Mouse (Mus musculus): ENCODE results near the gene Sfta2. TPM values are rescaled to one million over a fixed set of nuclear protein-coding genes. Genes with fewer than 3 reads are reported as not detected.

Gene Sfta2
- polyA plus RNA-seq, 1 experiment from 2014 or later, result 111 TPM

- H3K4me2 ChIP-seq, result peak overlapping the region; percentile 54
- H3K27ac ChIP-seq, result peak overlapping the region; percentile 81
- H3K9me3 ChIP-seq, result no peaks in the 10 kb centered on the region
- H3K9ac ChIP-seq, result no peak overlapping the region
- peak overlapping the region; percentile 30 for H3K4me3 ChIP-seq
- H3K27me3 ChIP-seq, result no peaks in the 10 kb centered on the region
- H3K4me1 ChIP-seq, result peaks cover 55% of the 10 kb centered on the region
- no peak for ATAC-seq (ENCODE audit: borderline replicate concordance, extremely low read depth, low FRiP score, low TSS enrichment)
- H3K36me3 ChIP-seq, result peaks cover 13% of the 10 kb centered on the region; the same call in 1 of the 2 replicates
- 35% methylated on average over 5 of the region's 5 CpGs for WGBS
These were observed 97.1 kb downstream of the Sfta2 start for GRCm38 (mm10) chr17:35698501-35698883.

GRCm38 (mm10) chr17:35699919-35700318 lies 98.6 kb downstream of the Sfta2 start:
- Histone ChIP-seq H3K4me2 (peak overlapping the region; percentile 88), H3K9ac (peak overlapping the region; percentile 77), H3K36me3 (peaks cover 7% of the 10 kb centered on the region; the same call in 1 of the 2 replicates), H3K4me3 (peak overlapping the region; percentile 62), H3K4me1 (peaks cover 69% of the 10 kb centered on the region), H3K9me3 (no peaks in the 10 kb centered on the region), H3K27ac (peak overlapping the region; percentile 98), H3K27me3 (no peaks in the 10 kb centered on the region)
- 0 out of 2 replicates have a peak, but pooled peaks have one; percentile 9 for ATAC-seq (ENCODE audit: borderline replicate concordance, extremely low read depth, low FRiP score, low TSS enrichment)
- 3% methylated on average over 19 of the region's 19 CpGs for WGBS

Other genes with a start within 250 kb of the Sfta2 start
- 6.3 and 7.6 TPM in 2 replicates for gene H2-Q4, start 221.9 kb upstream of the Sfta2 start, polyA plus RNA-seq (2015; fragmentation: Nextera tagmentation; extraction: Ambion mirVana)
- gene H2-Q6, start 176.7 kb upstream of the Sfta2 start, polyA plus RNA-seq (2015; fragmentation: Nextera tagmentation; extraction: Ambion mirVana), result 0.76 and 1.1 TPM in 2 replicates
- 6.9 and 8.3 TPM in 2 replicates for gene H2-Q7, start 162.4 kb upstream of the Sfta2 start, polyA plus RNA-seq (2015; fragmentation: Nextera tagmentation; extraction: Ambion mirVana)
- 0.64 and 1.7 TPM in 2 replicates for gene H2-Q10, start 131.5 kb upstream of the Sfta2 start, polyA plus RNA-seq (2015; fragmentation: Nextera tagmentation; extraction: Ambion mirVana)
- 0.11 and 0.14 TPM in 2 replicates for gene Pou5f1, start 95.5 kb upstream of the Sfta2 start, polyA plus RNA-seq (2015; fragmentation: Nextera tagmentation; extraction: Ambion mirVana)
- 92.0 and 92.1 TPM in 2 replicates for gene Tcf19, start 84.7 kb upstream of the Sfta2 start, polyA plus RNA-seq (2015; fragmentation: Nextera tagmentation; extraction: Ambion mirVana)
- gene Cchcr1, start 84.4 kb upstream of the Sfta2 start, polyA plus RNA-seq (2015; fragmentation: Nextera tagmentation; extraction: Ambion mirVana), result 21.2 and 23.3 TPM in 2 replicates
- 0.78 and 1.1 TPM in 2 replicates for gene Psors1c2, start 68.3 kb upstream of the Sfta2 start, polyA plus RNA-seq (2015; fragmentation: Nextera tagmentation; extraction: Ambion mirVana)
- 0.08 TPM in 1 of 2 replicates, not detected in the other for gene Cdsn, start 49.4 kb upstream of the Sfta2 start, polyA plus RNA-seq (2015; fragmentation: Nextera tagmentation; extraction: Ambion mirVana)
- gene 2300002M23Rik, start 34.1 kb upstream of the Sfta2 start, polyA plus RNA-seq (2015; fragmentation: Nextera tagmentation; extraction: Ambion mirVana), result 0.30 TPM in 1 of 2 replicates, not detected in the other
- gene Gm9573, start 25.1 kb downstream of the Sfta2 start, polyA plus RNA-seq (2015; fragmentation: Nextera tagmentation; extraction: Ambion mirVana), result not detected in 2 replicates
- gene Mucl3, start 42.1 kb downstream of the Sfta2 start, polyA plus RNA-seq (2015; fragmentation: Nextera tagmentation; extraction: Ambion mirVana), result 1.2 and 1.3 TPM in 2 replicates
- gene Vars2, start 66.0 kb downstream of the Sfta2 start, polyA plus RNA-seq (2015; fragmentation: Nextera tagmentation; extraction: Ambion mirVana), result 20.7 and 22.4 TPM in 2 replicates
- 48.8 and 49.9 TPM in 2 replicates for gene Gtf2h4, start 72.2 kb downstream of the Sfta2 start, polyA plus RNA-seq (2015; fragmentation: Nextera tagmentation; extraction: Ambion mirVana)
- gene Ddr1, start 103.1 kb downstream of the Sfta2 start, polyA plus RNA-seq (2015; fragmentation: Nextera tagmentation; extraction: Ambion mirVana), result 46.8 and 51.9 TPM in 2 replicates
- gene Ier3, start 220.1 kb downstream of the Sfta2 start, polyA plus RNA-seq (2015; fragmentation: Nextera tagmentation; extraction: Ambion mirVana), result 17.9 and 21.0 TPM in 2 replicates
- 50.1 and 54.4 TPM in 2 replicates for gene Flot1, start 221.7 kb downstream of the Sfta2 start, polyA plus RNA-seq (2015; fragmentation: Nextera tagmentation; extraction: Ambion mirVana)
- 1,042 and 1,079 TPM in 2 replicates for gene Tubb5, start 236.8 kb downstream of the Sfta2 start, polyA plus RNA-seq (2015; fragmentation: Nextera tagmentation; extraction: Ambion mirVana)
- gene Mdc1, start 240.0 kb downstream of the Sfta2 start, polyA plus RNA-seq (2015; fragmentation: Nextera tagmentation; extraction: Ambion mirVana), result 24.1 and 24.7 TPM in 2 replicates